Mouse (Mus musculus): ENCODE data around the gene Hist1h4f. TPM values are rescaled to one million over a fixed set of nuclear protein-coding genes. Genes with fewer than 3 reads are reported as not detected.

Hist1h4f gene
- total and polyA plus RNA-seq, 3 experiments, result 14.4 to 3,786 TPM; not detected in 1

GRCm38 (mm10) chr13:23516822-23517602 lies 34.4 kb downstream of the Hist1h4f start:
- H3K4me1 ChIP-seq (ENCODE audit: control insufficient read depth in 1 of 2, insufficient read depth in 2 of 2, low read length in 2 of 2), result peaks cover 0 to 12% of the 10 kb centered on the region in 2 experiments; a peak in 2 of 4 replicates
- peak overlapping the region; percentile 63 for H3K27ac ChIP-seq (ENCODE audit: control insufficient read depth, low read depth, low read length)
- H3K27me3 ChIP-seq (ENCODE audit: control insufficient read depth in 1 of 2, insufficient read depth in 2 of 2, low read length in 2 of 2), result no peaks in the 10 kb centered on the region
- TF ChIP-seq POLR2AphosphoS5 (IDR thresholded peaks at IDR 0.05; ENCODE audit: borderline replicate concordance, low read depth, low read length) (no peak), TBP (IDR thresholded peaks at IDR 0.05; ENCODE audit: low read depth, low read length) (peak; percentile 99)
- peaks cover 0 to 21% of the 10 kb centered on the region in 2 experiments; a peak in 2 of 4 replicates for H3K36me3 ChIP-seq (ENCODE audit: control insufficient read depth in 1 of 2, insufficient read depth in 2 of 2, low read length in 2 of 2)
- H3K9me3 ChIP-seq (replicated peaks; ENCODE audit: insufficient read depth, low read length), result no peaks in the 10 kb centered on the region
- peak overlapping the region; percentile 64 for H3K9ac ChIP-seq (ENCODE audit: control insufficient read depth, low read depth, low read length, poor library complexity, severe bottlenecking)
- peak; percentile 79 for DNase-seq (ENCODE audit: low read depth, low spot score)
- H3K79me2 ChIP-seq (ENCODE audit: control insufficient read depth, insufficient read depth, low read length, poor library complexity), result no peaks in the 10 kb centered on the region
- H3K4me3 ChIP-seq (ENCODE audit: control insufficient read depth in 1 of 2, insufficient read depth in 1 of 2, low read depth in 2 of 2, low read length in 2 of 2), result peak overlapping the region; percentile 59 to 82

GRCm38 (mm10) chr13:23515826-23516620 lies 35.4 kb downstream of the Hist1h4f start:
- H3K9ac ChIP-seq (ENCODE audit: control insufficient read depth, low read depth, low read length, poor library complexity, severe bottlenecking), result peak overlapping the region; percentile 47; the same call in 1 of the 2 replicates

GRCm38 (mm10) chr13:23515281-23515680 lies 36.2 kb downstream of the Hist1h4f start:
- Histone ChIP-seq H3K4me3 (ENCODE audit: control insufficient read depth in 1 of 2, insufficient read depth in 1 of 2, low read depth in 2 of 2, low read length in 2 of 2) (no peak overlapping the region), H3K4me1 (ENCODE audit: control insufficient read depth in 1 of 2, insufficient read depth in 2 of 2, low read length in 2 of 2) (peaks cover 0 to 8% of the 10 kb centered on the region in 2 experiments; a peak in 2 of 4 replicates), H3K9ac (ENCODE audit: control insufficient read depth, low read depth, low read length, poor library complexity, severe bottlenecking) (no peak overlapping the region), H3K36me3 (ENCODE audit: control insufficient read depth in 1 of 2, insufficient read depth in 2 of 2, low read length in 2 of 2) (peaks cover 0 to 9% of the 10 kb centered on the region in 2 experiments; a peak in 2 of 4 replicates), H3K9me3 (replicated peaks; ENCODE audit: insufficient read depth, low read length) (no peaks in the 10 kb centered on the region), H3K27me3 (ENCODE audit: control insufficient read depth in 1 of 2, insufficient read depth in 2 of 2, low read length in 2 of 2) (no peaks in the 10 kb centered on the region), H3K27ac (ENCODE audit: control insufficient read depth, low read depth, low read length) (no peak overlapping the region), H3K79me2 (ENCODE audit: control insufficient read depth, insufficient read depth, low read length, poor library complexity) (no peaks in the 10 kb centered on the region)
- peak; percentile 83 for TF ChIP-seq TBP (IDR thresholded peaks at IDR 0.05; ENCODE audit: low read depth, low read length)
- no peak for TF ChIP-seq ETS1 (IDR thresholded peaks at IDR 0.05; ENCODE audit: low read depth, low read length)
- peak; percentile 81 for DNase-seq (ENCODE audit: low read depth, low spot score)

More at GRCm38 (mm10) chr13:23515826-23516620, 35.4 kb downstream of the Hist1h4f start:
- TF ChIP-seq TAL1 (IDR thresholded peaks at IDR 0.05; ENCODE audit: low read length) (no peak), NRF1 (IDR thresholded peaks at IDR 0.05; ENCODE audit: insufficient read depth, low read depth, low read length, poor library complexity, severe bottlenecking) (no peak), KAT2A (conservative IDR thresholded peaks at IDR 0.05; ENCODE audit: low read depth, low read length) (no peak), MAFK (IDR thresholded peaks at IDR 0.05; ENCODE audit: borderline replicate concordance, low read depth, low read length) (no peak), TBP (IDR thresholded peaks at IDR 0.05; ENCODE audit: low read depth, low read length) (peak; percentile 89), CHD1 (IDR thresholded peaks at IDR 0.05; ENCODE audit: low read depth, low read length) (no peak), MAZ (IDR thresholded peaks at IDR 0.05; ENCODE audit: low read depth, low read length) (no peak)
- Histone ChIP-seq H3K4me3 (ENCODE audit: control insufficient read depth in 1 of 2, insufficient read depth in 1 of 2, low read depth in 2 of 2, low read length in 2 of 2) (peak overlapping the region; percentile 51 to 59), H3K36me3 (ENCODE audit: control insufficient read depth in 1 of 2, insufficient read depth in 2 of 2, low read length in 2 of 2) (peaks cover 0 to 17% of the 10 kb centered on the region in 2 experiments; a peak in 2 of 4 replicates), H3K27ac (ENCODE audit: control insufficient read depth, low read depth, low read length) (no peak overlapping the region), H3K79me2 (ENCODE audit: control insufficient read depth, insufficient read depth, low read length, poor library complexity) (no peaks in the 10 kb centered on the region), H3K9me3 (replicated peaks; ENCODE audit: insufficient read depth, low read length) (no peaks in the 10 kb centered on the region), H3K4me1 (ENCODE audit: control insufficient read depth in 1 of 2, insufficient read depth in 2 of 2, low read length in 2 of 2) (peaks cover 0 to 12% of the 10 kb centered on the region in 2 experiments; a peak in 2 of 4 replicates), H3K27me3 (ENCODE audit: control insufficient read depth in 1 of 2, insufficient read depth in 2 of 2, low read length in 2 of 2) (no peaks in the 10 kb centered on the region)
- peak; percentile 46 for DNase-seq (ENCODE audit: low read depth, low spot score)

Measured in MEL (cell line).